Mouse (Mus musculus) cortical plate, adult 2 months (tissue): ENCODE data around the gene Acp6.

ENCODE experiments used
- CTCF ChIP-seq: fragments of 200-500 bp; IDR thresholded peaks from 2 replicates; pipeline ENCODE4 v1.5.1; 2011; ENCODE audit warnings: mild to moderate bottlenecking, control low read depth, low read length; ENCODE audit not compliant: insufficient read depth; ENCODE audit errors: extremely low read depth
- POLR2A ChIP-seq: fragments of 200-500 bp; IDR thresholded peaks from 2 replicates; pipeline ENCODE4 v1.6.1; 2011; ENCODE audit warnings: mild to moderate bottlenecking, low read length, control low read depth; ENCODE audit not compliant: insufficient read depth; ENCODE audit errors: extremely low read depth

DNA sequence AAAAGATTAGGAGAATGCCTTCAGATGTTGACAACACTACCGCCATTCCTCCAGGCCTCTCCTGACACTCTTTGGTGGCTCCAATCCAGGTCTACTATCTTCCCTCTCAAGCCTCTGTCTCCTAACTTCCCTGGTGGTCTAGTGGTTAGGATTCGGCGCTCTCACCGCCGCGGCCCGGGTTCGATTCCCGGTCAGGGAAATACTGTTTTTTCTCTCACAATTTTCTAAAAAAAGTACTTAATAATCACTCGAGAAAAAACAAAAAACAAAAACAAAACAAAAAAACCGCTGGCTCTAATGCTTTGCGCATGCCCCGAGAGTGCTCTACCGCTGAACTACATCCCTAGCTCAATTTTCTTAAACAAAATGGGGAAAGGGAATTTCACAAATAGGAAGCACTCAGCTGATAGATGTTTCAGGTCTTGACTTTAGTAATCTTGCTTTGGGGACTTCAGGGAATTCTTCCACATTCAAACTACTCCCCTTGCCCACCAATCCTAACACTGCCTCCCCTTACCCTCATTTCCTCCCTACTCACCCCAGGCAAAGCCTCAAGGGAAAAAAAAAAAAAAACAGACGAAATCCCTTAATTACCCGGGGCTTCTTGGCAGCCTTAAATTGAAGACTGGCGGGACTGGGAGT is 498 bp upstream of the Acp6 start:
- TF ChIP-seq CTCF (no peak), POLR2A (no peak)
